Mouse (Mus musculus) G1E (cell line): ENCODE data around the gene Tmem132d. TPM values are rescaled to one million over a fixed set of nuclear protein-coding genes. Genes with fewer than 3 reads are reported as not detected.

ENCODE experiments used
- ATAC-seq: 2 replicates; pipeline ENCODE4 v1.8.0; 2016; ENCODE audit warnings: mild to moderate bottlenecking; ENCODE audit not compliant: insufficient number of reproducible peaks, poor library complexity, low FRiP score, severe bottlenecking; ENCODE audit errors: extremely low read depth
- DNase-seq: peaks from one replicate; pipeline ENCODE4 v3.0.0; 2012; ENCODE audit warnings: low spot score
- H3K27me3 ChIP-seq: 2 replicates; pipeline ENCODE4 v1.6.1; 2012; ENCODE audit warnings: mild to moderate bottlenecking, low read length, inconsistent platforms; ENCODE audit not compliant: insufficient read depth
- H3K36me3 ChIP-seq: replicated peaks from 2 replicates; pipeline ENCODE3; 2012; ENCODE audit warnings: mild to moderate bottlenecking, inconsistent platforms
- H3K4me1 ChIP-seq: 2 replicates; pipeline ENCODE4 v1.6.1; 2012; ENCODE audit warnings: low read depth, low read length, inconsistent platforms, mixed read lengths; ENCODE audit not compliant: insufficient read depth
- H3K4me3 ChIP-seq: 2 replicates; pipeline ENCODE4 v1.5.1; 2012; ENCODE audit warnings: low read depth, mild to moderate bottlenecking, inconsistent platforms, low read length, moderate library complexity, mixed read lengths
- H3K9me3 ChIP-seq: replicated peaks from 2 replicates; pipeline ENCODE4 v1.6.1; 2012; ENCODE audit warnings: inconsistent platforms
- CTCF ChIP-seq: IDR thresholded peaks from 2 replicates; pipeline ENCODE4 v1.5.1; 2012; ENCODE audit warnings: low read depth, low read length, inconsistent platforms, mixed read lengths
- GATA1 ChIP-seq: IDR thresholded peaks from 2 replicates; pipeline ENCODE4 v1.6.1; 2012; ENCODE audit warnings: borderline replicate concordance, low read length, inconsistent platforms, mixed read lengths
- GATA2 ChIP-seq: IDR thresholded peaks from 2 replicates; pipeline ENCODE4 v1.6.1; 2012; ENCODE audit warnings: low read depth, low read length, inconsistent platforms, borderline replicate concordance
- POLR2AphosphoS5 ChIP-seq: IDR thresholded peaks from 2 replicates; pipeline ENCODE4 v1.6.1; 2012; ENCODE audit warnings: low read depth, low read length, inconsistent platforms; ENCODE audit not compliant: insufficient replicate concordance
- TAL1 ChIP-seq: conservative IDR thresholded peaks from 2 replicates; pipeline ENCODE4 v1.6.1; 2012; ENCODE audit warnings: low read depth, low read length, inconsistent platforms, mixed read lengths
- polyA plus RNA-seq: library from polyadenylated mRNA; stranded (reverse); fragments of >175 nt; gene quantifications from 2 replicates; pipeline ENCODE4 v1.2.3, GENCODE M21; 2012
- total RNA-seq, 2 experiments: library from RNA; stranded (forward) in 1 of 2; stranded (reverse) in 1 of 2; fragments of 200-1000 nt in 1 of 2; fragments of >200 nt in 1 of 2; fragmentation: Nextera tagmentation in 1 of 2; gene quantifications; 2 replicates each; pipeline ENCODE4 v1.2.3; 2014 to 2017

Gene Tmem132d
- total and polyA plus RNA-seq, 3 experiments, result 0.11 TPM; not detected in 2

DNA sequence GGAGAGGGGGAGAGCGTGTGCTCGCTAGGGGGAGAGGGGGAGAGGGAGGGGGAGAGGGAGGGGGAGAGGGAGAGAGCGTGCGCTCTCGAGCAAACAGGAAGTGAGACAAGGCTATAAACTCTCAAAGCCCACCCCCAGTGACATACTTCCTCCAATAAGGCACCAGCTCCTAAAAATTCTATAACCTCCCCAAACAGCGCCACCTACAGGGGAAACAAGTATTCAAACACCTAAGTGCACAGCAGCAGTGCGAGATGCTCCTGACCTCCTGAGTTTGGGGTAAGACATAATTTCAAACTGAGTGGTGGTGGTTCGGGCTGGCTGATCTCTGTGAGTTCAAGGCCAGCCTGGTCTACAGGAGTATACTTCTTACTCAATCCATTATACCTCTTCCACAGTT is 281.4 kb downstream of the Tmem132d start:
- Histone ChIP-seq H3K36me3 (no peaks in the 10 kb centered on the region), H3K27me3 (no peaks in the 10 kb centered on the region), H3K4me3 (no peak overlapping the region), H3K9me3 (peaks cover 65% of the 10 kb centered on the region), H3K4me1 (no peaks in the 10 kb centered on the region)
- no peak for TF ChIP-seq POLR2AphosphoS5
- no peak for TF ChIP-seq TAL1
- TF ChIP-seq CTCF, result no peak
- TF ChIP-seq GATA1, result no peak
- TF ChIP-seq GATA2, result no peak
- ATAC-seq (no peak), DNase-seq (no peak)

DNA sequence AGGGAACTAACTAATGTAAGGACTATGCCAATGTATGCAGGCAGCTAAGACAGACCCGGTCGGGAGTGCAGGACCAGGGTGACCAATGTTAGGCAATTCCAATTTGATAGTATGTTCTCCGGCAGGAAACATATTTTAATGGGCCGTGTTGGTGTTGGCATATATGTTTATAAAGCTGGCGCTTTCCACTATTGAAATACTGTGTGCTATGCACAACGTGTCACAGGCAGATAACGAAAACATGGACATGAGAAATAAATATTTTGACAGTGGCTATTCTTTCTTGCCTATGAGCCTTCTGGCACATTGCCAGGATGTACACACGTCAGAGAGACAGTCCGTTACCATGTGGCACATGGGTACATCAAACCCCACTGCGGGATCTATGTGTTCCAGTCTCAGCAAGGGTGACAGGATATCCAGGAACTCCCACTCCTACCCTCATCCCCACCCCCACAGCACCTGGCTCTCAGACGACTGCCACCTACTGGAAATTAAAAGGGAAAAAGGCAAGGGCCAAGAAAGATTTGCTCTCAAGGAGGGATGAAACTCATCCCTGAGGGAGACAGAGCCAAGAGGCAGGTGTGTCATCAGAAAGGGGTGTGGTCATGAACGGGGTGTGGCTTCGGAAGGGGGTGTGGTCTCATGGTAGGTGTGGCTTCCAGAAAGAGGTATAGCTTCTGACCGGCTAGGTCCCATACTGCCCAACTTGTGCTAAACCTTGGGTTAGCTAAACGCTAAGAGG is 285.8 kb downstream of the Tmem132d start:
- TF ChIP-seq GATA2, result no peak
- no peak for TF ChIP-seq CTCF
- no peak for TF ChIP-seq POLR2AphosphoS5
- no peak for TF ChIP-seq TAL1
- TF ChIP-seq GATA1, result no peak

DNA sequence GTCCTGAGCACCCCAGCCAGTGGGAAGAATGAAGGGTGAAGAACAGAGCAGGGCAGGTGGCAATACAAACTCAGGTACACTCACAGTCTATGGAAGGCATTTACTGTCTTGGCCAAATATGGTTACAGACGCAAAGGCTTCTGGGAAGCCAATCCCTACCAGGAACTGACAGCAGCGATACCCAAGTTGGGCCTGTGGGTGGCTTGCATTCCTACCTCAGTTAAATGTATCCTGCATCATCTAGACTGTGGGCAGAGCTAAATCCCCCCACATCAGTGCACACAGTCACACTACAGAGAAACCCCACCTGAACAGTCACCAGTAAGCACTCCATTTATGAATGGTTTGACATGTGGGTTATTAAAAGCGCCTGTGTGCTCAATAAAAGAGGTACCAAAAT is 288.1 kb downstream of the Tmem132d start:
- Histone ChIP-seq H3K9me3 (peaks cover 80% of the 10 kb centered on the region), H3K36me3 (no peaks in the 10 kb centered on the region), H3K4me3 (no peak overlapping the region), H3K4me1 (no peaks in the 10 kb centered on the region), H3K27me3 (no peaks in the 10 kb centered on the region)
- ATAC-seq (no peak), DNase-seq (no peak)
- no peak for TF ChIP-seq TAL1
- TF ChIP-seq GATA2, result no peak
- TF ChIP-seq CTCF, result no peak
- no peak for TF ChIP-seq GATA1
- TF ChIP-seq POLR2AphosphoS5, result no peak

More for the DNA sequence above, 285.8 kb downstream of the Tmem132d start:
- ATAC-seq (no peak), DNase-seq (no peak)
- Histone ChIP-seq H3K4me3 (no peak overlapping the region), H3K4me1 (no peaks in the 10 kb centered on the region), H3K27me3 (no peaks in the 10 kb centered on the region), H3K36me3 (no peaks in the 10 kb centered on the region), H3K9me3 (peaks cover 73% of the 10 kb centered on the region)

DNA sequence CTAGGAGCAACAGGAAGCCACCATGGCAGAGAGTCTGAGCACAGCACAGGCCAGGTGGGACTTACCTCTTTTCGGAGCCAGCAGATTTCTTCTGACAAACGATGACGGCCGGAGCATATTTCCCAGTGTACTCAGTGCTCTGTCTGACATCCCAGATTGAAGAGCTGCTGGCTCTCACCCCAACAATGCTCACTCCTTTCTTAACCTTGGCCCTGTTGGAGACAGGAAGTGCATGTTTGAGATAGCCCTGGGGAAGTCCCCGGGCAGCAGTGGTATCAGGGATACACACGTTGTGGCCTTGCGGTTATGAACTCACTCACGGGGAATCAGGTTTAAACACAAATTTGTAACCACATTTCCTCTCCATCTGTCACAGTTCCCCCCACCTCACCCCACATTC is 296.1 kb downstream of the Tmem132d start:
- DNase-seq (no peak), ATAC-seq (no peak)
- H3K36me3 ChIP-seq, result no peaks in the 10 kb centered on the region
- TF ChIP-seq GATA1 (no peak), GATA2 (no peak), TAL1 (no peak), POLR2AphosphoS5 (no peak), CTCF (no peak)
- H3K9me3 ChIP-seq, result peaks cover 72% of the 10 kb centered on the region
- no peaks in the 10 kb centered on the region for H3K4me1 ChIP-seq
- H3K27me3 ChIP-seq, result no peaks in the 10 kb centered on the region
- H3K4me3 ChIP-seq, result no peak overlapping the region

DNA sequence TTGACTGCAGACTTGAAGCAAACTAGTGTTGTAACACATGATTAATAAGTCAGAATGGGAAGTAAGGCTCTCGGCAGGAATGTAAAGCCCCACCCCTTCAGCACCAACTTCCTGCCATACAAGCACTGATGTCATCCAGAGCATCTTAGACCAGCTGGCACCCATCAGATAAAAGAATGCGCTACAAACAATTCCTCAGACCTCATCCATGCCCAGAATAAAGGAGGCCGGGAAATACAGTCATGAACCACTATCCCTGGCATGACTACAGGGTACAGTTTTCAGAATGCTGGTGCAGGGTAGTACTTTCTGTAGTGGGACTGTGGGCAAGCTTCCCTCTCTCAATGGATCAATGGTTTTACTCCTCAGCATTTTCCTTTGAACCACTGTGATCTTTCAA is 310.2 kb downstream of the Tmem132d start:
- Histone ChIP-seq H3K9me3 (peaks cover 65% of the 10 kb centered on the region), H3K4me3 (no peak overlapping the region), H3K4me1 (no peaks in the 10 kb centered on the region), H3K36me3 (no peaks in the 10 kb centered on the region), H3K27me3 (no peaks in the 10 kb centered on the region)
- TF ChIP-seq TAL1 (no peak), GATA1 (no peak)
- ATAC-seq (no peak), DNase-seq (no peak)

DNA sequence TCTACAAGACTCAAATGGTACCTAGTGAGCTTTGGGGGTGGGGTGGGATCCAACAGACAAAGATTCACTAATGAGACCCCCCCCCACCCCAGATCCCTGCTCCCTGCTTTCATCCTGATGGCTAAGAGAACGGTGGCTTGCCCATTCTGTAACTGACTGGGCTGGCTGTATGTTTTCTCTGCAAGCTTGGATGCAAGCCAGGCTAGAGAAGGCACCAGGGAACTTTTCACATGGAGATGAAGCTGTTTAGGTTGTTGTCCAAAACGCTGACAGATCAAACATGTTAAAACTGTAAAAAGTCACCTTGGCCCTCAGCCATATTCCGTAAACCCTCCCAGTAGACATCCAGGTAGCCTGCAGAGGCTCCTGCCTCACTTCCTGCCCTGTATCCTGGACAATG is 313.7 kb downstream of the Tmem132d start:
- Histone ChIP-seq H3K36me3 (no peaks in the 10 kb centered on the region), H3K27me3 (no peaks in the 10 kb centered on the region), H3K4me3 (no peak overlapping the region), H3K4me1 (no peaks in the 10 kb centered on the region), H3K9me3 (peaks cover 69% of the 10 kb centered on the region)
- no peak for TF ChIP-seq GATA2
- DNase-seq, result no peak
- no peak for ATAC-seq

DNA sequence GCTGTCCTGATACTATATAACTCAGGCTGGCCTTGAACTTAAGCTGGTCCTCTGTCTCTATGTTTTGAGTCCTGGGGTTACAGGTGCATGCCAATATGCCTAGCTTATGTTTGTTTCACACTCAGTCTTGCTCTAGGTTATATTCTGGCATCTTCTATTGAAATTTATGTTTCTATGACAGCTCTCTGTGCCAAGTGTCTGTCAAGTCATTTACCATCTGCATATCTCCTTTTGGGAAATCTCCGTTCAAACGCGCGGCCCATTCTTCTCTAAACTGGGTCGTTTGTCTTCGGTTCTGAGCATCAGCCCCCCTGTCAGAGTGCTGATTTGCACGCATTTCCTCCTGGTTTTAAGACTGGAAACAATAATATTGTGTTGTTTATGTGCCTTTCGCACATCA is 319.8 kb downstream of the Tmem132d start:
- ATAC-seq, result no peak
- Histone ChIP-seq H3K36me3 (no peaks in the 10 kb centered on the region), H3K27me3 (no peaks in the 10 kb centered on the region), H3K4me3 (no peak overlapping the region), H3K4me1 (no peaks in the 10 kb centered on the region), H3K9me3 (peaks cover 58% of the 10 kb centered on the region)
- TF ChIP-seq POLR2AphosphoS5 (no peak), GATA1 (no peak), GATA2 (no peak), TAL1 (no peak), CTCF (no peak)
- no peak for DNase-seq
